ENCODE assay signal across 11 mouse cellular contexts in the genomic region with DNA sequence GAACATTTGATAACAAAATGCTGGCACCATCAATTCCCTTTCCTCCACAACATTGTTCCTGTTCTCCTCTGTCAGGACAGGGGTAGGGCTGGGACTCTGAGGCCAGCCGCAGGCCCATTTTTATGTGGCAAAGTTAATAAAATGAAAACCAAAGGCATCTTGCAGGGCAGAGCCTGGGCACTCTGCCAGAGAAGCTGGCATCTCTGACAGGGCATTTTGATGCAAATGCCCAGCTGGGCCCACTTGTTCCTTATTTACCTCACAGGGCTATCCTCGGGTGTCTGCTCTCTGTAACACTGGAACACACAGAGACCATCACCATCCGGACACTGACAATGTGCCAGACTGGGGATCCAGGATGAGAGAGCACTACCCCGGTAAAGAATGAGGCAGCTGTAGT.
DNase-seq lines count a peak whose midpoint lies in the region; ATAC-seq and TF ChIP-seq lines count a peak whose summit lies in the region.
"Had no signal": no experiment of that assay in that cellular context is flagged by ENCODE, and none has a peak within 500 bp of the region (broad histone marks: within the 10 kb centered on the region; RNA-seq: fewer than 3 reads in every experiment).

No protein-coding gene starts in this region.

- H3K27ac ChIP-seq in midbrain, embryonic 14.5 days (replicated peaks; ENCODE audit: low read depth, low read length), result no peak overlapping the region
- H3K27ac ChIP-seq in midbrain, embryonic 10.5 days (replicated peaks), result no peak overlapping the region

- no peaks in the 10 kb centered on the region for H3K36me3 ChIP-seq in midbrain, embryonic 14.5 days (ENCODE audit: control insufficient read depth, insufficient read depth, low read length)
- H3K36me3 ChIP-seq in midbrain, embryonic 10.5 days, result no peaks in the 10 kb centered on the region
- no peaks in the 10 kb centered on the region for H3K36me3 ChIP-seq in myocyte (ENCODE audit: control insufficient read depth, insufficient read depth)

- no peak for ATAC-seq in frontal cortex, adult (ENCODE audit: low TSS enrichment)
- peak; percentile 57 for ATAC-seq in midbrain, embryonic 14.5 days (ENCODE audit: low FRiP score, low TSS enrichment)
- no peak for ATAC-seq in megakaryocyte, adult 5-6 weeks (ENCODE audit: poor library complexity, severe bottlenecking)
- ATAC-seq: intestine, postnatal 0 days had no signal

- no peaks in the 10 kb centered on the region for H3K4me1 ChIP-seq in midbrain, embryonic 14.5 days (ENCODE audit: control insufficient read depth, insufficient read depth, low read length)
- no peaks in the 10 kb centered on the region for H3K4me1 ChIP-seq in midbrain, embryonic 10.5 days

- H3ac ChIP-seq in myocyte (ENCODE audit: control insufficient read depth, insufficient read length), result no peak overlapping the region

- H3K4me2 ChIP-seq in midbrain, embryonic 14.5 days (ENCODE audit: low read length), result no peak overlapping the region
- peak overlapping the region; percentile 22 for H3K4me2 ChIP-seq in myocyte (ENCODE audit: low read depth)

- DNase-seq in frontal cortex, postnatal 14 days (ENCODE audit: low spot score in 2 of 2), result peak; percentile 8 to 20
- peak; percentile 78 for DNase-seq in midbrain, embryonic 14.5 days
- DNase-seq in midbrain, embryonic 10.5 days (ENCODE audit: low spot score), result no peak
- DNase-seq in cerebellum, postnatal 14 days, result peak; percentile 68 to 73
- DNase-seq in lung, adult 18-20 months, result no peak
- DNase-seq: heart, adult 18-20 months; lung, postnatal 14 days had no signal

- TF ChIP-seq POLR2A in myocyte (IDR thresholded peaks at IDR 0.05; ENCODE audit: insufficient read length, low read depth), result no peak

- H3K4me3 ChIP-seq in midbrain, embryonic 14.5 days (replicated peaks; ENCODE audit: low read depth, low read length), result no peak overlapping the region
- H3K4me3 ChIP-seq in midbrain, embryonic 10.5 days, result no peak overlapping the region
- H3K4me3 ChIP-seq in myocyte, result no peak overlapping the region

- 53% methylated on average over 4 of the region's 4 CpGs for WGBS in midbrain, embryonic 14.5 days
- WGBS in midbrain, embryonic 10.5 days, result 87% methylated on average over 4 of the region's 4 CpGs

- H3K79me2 ChIP-seq in myocyte (ENCODE audit: control insufficient read depth, insufficient read depth), result no peaks in the 10 kb centered on the region

- H3K27me3 ChIP-seq in midbrain, embryonic 14.5 days (ENCODE audit: control insufficient read depth, insufficient read depth, low read length), result no peaks in the 10 kb centered on the region
- H3K27me3 ChIP-seq in midbrain, embryonic 10.5 days (ENCODE audit: low read depth, poor library complexity, severe bottlenecking), result no peaks in the 10 kb centered on the region
- H3K27me3 ChIP-seq in myocyte (ENCODE audit: control insufficient read depth, insufficient read depth, insufficient read length), result no peaks in the 10 kb centered on the region

- H3K9me3 ChIP-seq in midbrain, embryonic 14.5 days (ENCODE audit: control insufficient read depth, low read length), result no peaks in the 10 kb centered on the region
- H3K9me3 ChIP-seq in midbrain, embryonic 10.5 days (replicated peaks), result no peaks in the 10 kb centered on the region

- no peak overlapping the region for H3K9ac ChIP-seq in midbrain, embryonic 14.5 days (replicated peaks; ENCODE audit: low read length)

TF ChIP-seq in myocyte, 11 proteins besides CTCF, POLR2A, EP300 and RAD21:
- TF ChIP-seq MYOD1 (IDR thresholded peaks at IDR 0.05; ENCODE audit: control insufficient read depth in 1 of 3, insufficient read length in 2 of 3, low read depth in 2 of 3) (peak in 2 of 3 experiments; percentile 86 to 89), REST (IDR thresholded peaks at IDR 0.05; ENCODE audit: insufficient read depth, insufficient read length) (no peak)

Comparison
In these comparisons a context has a peak if more than half of its experiments do, and no peak if none do; other contexts are left out.
1. DNase-seq: peak in frontal cortex, postnatal 14 days (2 of 2), midbrain, embryonic 14.5 days (single experiment) and cerebellum, postnatal 14 days (2 of 2); none in midbrain, embryonic 10.5 days (single experiment) and lung, adult 18-20 months (0 of 2).